Mouse (Mus musculus): ENCODE results near the gene Atrnl1. TPM values are rescaled to one million over a fixed set of nuclear protein-coding genes. Genes with fewer than 3 reads are reported as not detected.

The Atrnl1 gene
- polyA plus RNA-seq, 1 experiment: 18.6 TPM

DNA sequence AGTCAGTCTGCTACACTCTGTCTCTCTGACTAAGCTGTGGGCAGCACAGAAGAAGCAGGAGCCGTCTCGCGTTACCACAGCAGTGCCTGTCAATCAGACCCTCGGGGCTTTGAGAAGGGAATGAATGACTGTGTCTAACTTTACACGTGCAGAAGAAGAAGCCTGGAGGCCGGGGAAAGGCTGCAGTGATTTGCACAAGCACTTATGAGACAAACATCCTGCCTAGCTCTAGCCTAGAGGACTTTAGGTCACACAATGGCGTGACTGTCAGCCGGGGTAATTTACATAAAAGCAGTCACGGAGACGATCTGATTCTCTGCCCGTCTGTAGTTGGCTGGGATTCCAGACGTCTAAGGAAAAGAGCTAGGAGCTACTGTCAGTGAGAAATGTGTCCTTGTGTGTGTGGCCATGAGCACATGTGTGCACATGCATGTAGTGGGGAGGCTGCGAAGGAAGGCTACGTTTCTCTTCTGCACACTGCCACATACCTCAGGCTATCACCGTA, 450.1 kb downstream of the Atrnl1 start:
- Histone ChIP-seq H3K4me1 (ENCODE audit: control insufficient read depth, insufficient read depth, low read length) (no peaks in the 10 kb centered on the region; the same call in 1 of the 2 replicates), H3K4me3 (replicated peaks; ENCODE audit: extremely low read depth, low read depth, low read length) (no peak overlapping the region)
- TF ChIP-seq CTCF (IDR thresholded peaks at IDR 0.05; ENCODE audit: insufficient read depth, low read length) (no peak), POLR2A (IDR thresholded peaks at IDR 0.05; ENCODE audit: borderline replicate concordance, extremely low read depth, low read depth, low read length) (no peak)
- 40% methylated on average over 15 of the region's 15 CpGs for WGBS
- no peak for DNase-seq

DNA sequence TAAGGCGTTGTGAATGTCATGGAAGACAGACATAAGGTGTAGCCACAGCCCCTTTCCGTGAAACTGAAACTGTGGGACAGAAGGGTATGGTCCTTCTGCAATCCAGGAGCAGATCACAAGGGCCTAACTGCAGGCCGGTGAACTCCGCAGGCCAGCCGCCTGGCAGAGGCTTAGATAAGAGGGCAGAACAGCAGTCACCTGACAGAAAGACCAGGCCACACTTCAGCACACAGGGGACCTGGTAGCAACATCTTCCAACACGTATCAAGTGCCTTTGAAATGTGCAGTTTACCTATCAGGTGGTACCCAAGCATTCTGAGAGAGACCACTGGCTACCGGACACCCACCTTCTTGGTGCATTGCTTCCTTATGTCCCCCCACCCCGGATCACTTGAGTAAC, 451.1 kb downstream of the Atrnl1 start:
- Histone ChIP-seq H3K4me3 (replicated peaks; ENCODE audit: extremely low read depth, low read depth, low read length) (no peak overlapping the region), H3K4me1 (ENCODE audit: control insufficient read depth, insufficient read depth, low read length) (no peaks in the 10 kb centered on the region; the same call in 1 of the 2 replicates)
- 88% methylated on average over 8 of the region's 8 CpGs for WGBS
- TF ChIP-seq POLR2A (IDR thresholded peaks at IDR 0.05; ENCODE audit: borderline replicate concordance, extremely low read depth, low read depth, low read length): no peak
- TF ChIP-seq CTCF (IDR thresholded peaks at IDR 0.05; ENCODE audit: insufficient read depth, low read length): no peak
- DNase-seq: no peak

DNA sequence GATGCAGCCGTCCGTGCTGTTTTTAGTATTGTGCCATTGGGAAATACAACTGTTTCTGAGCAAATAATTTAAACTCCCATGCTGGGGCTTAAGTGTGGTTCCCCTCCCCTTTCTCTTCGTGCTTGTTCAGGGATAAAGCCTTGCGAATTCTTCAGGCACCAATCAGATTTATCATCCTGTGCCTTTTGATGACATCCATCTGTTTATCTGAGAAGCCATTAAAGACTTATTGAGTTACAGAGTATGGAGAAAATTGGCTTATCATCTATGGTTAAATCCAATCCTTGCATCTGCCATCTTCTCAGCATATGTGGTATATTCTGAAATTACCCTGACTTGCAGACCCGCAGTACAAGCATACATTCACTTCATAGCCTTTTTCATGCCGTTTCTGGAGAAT, 452.7 kb downstream of the Atrnl1 start:
- no peak overlapping the region for H3K4me3 ChIP-seq (replicated peaks; ENCODE audit: extremely low read depth, low read depth, low read length)
- TF ChIP-seq POLR2A (IDR thresholded peaks at IDR 0.05; ENCODE audit: borderline replicate concordance, extremely low read depth, low read depth, low read length) (no peak), CTCF (IDR thresholded peaks at IDR 0.05; ENCODE audit: insufficient read depth, low read length) (no peak)
- no peaks in the 10 kb centered on the region; the same call in 1 of the 2 replicates for H3K4me1 ChIP-seq (ENCODE audit: control insufficient read depth, insufficient read depth, low read length)
- no peak for DNase-seq
- 42% methylated on average over 6 of the region's 6 CpGs for WGBS

DNA sequence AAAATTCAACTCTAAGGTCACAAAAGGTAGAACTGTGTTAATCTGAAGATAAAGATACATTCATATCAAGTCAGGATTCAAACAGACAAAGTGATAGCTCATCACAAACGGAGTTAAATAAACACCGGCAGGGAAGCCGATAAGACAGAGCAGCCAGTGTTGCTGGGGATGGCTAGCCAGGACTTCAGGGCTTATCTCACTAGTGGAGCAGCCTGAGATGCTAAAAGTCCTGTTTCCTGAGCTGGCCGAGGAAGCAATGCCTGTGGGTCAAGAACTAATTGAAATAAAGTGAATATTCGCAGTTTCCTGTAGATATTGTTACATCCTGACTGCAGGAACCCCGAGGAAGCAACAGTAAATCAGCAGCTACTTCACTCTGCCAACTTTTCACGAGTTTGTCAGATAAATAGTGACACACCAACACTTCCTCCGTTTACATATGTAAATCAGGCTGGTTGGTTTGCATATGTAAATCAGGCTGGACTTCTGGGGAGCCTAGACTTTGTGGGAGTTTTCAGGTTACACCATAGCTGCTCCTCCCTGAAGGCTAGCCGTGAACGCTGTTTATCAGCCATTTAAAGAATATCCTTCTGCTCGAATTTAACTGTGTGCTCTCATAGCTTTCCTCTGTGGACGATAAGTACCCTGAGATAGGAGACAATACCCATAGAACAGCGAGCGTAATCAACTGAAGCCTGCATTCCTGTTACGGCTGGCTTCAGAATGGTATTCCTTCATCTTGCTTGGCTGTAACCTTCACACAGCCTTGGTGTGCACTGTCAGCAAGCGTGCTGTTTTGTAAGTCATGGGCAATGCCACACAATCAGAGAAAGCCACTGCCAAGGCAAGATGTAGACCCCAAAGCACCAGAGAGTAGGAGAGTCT, 453.5 kb downstream of the Atrnl1 start:
- no peaks in the 10 kb centered on the region; the same call in 1 of the 2 replicates for H3K4me1 ChIP-seq (ENCODE audit: control insufficient read depth, insufficient read depth, low read length)
- no peak overlapping the region for H3K4me3 ChIP-seq (replicated peaks; ENCODE audit: extremely low read depth, low read depth, low read length)
- whole genome bisulfite sequencing: 33% methylated on average over 16 of the region's 16 CpGs
- no peak for DNase-seq
- no peak for TF ChIP-seq CTCF (IDR thresholded peaks at IDR 0.05; ENCODE audit: insufficient read depth, low read length)
- no peak for TF ChIP-seq POLR2A (IDR thresholded peaks at IDR 0.05; ENCODE audit: borderline replicate concordance, extremely low read depth, low read depth, low read length)

DNA sequence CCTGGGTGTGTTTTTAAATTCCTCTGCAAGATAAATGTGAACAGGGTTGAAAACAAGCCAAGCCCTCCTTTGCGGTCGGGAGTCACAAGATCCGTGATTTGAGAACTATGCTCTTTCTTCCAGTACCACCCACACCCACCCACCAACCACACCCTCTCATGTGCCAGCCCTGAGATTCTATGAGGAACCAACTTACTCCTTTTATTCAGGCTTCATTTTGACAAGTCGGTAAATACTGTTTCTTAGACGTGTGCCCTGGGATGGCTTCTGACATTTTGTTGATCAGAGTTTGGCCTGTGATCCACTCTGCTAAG, 454.1 kb downstream of the Atrnl1 start:
- DNase-seq: peak; percentile 9
- no peaks in the 10 kb centered on the region; the same call in 1 of the 2 replicates for H3K4me1 ChIP-seq (ENCODE audit: control insufficient read depth, insufficient read depth, low read length)
- H3K4me3 ChIP-seq (replicated peaks; ENCODE audit: extremely low read depth, low read depth, low read length): no peak overlapping the region
- TF ChIP-seq CTCF (IDR thresholded peaks at IDR 0.05; ENCODE audit: insufficient read depth, low read length) (no peak), POLR2A (IDR thresholded peaks at IDR 0.05; ENCODE audit: borderline replicate concordance, extremely low read depth, low read depth, low read length) (no peak)
- 28% methylated on average over 5 of the region's 5 CpGs for WGBS

DNA sequence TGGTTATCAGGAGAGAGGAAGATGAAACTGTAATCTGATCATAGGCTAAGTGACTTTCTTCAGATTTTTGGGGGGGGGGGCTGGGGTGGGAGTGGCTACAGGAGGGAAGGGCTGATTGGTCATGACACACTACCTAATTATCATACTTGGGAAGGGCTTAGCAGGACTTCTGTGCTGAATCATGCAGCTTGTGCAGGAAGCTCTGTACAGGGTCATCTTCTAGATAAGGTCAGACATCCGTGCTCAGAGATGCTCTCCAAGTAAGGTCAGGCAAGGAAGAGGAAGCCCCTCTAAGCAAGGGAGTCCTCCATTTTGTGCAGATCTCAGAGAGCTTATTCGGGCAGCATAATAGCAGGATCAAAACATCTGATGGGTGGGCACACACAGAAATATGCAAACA, 454.7 kb downstream of the Atrnl1 start:
- H3K4me1 ChIP-seq (ENCODE audit: control insufficient read depth, insufficient read depth, low read length): no peaks in the 10 kb centered on the region; the same call in 1 of the 2 replicates
- no peak overlapping the region for H3K4me3 ChIP-seq (replicated peaks; ENCODE audit: extremely low read depth, low read depth, low read length)
- DNase-seq: no peak
- TF ChIP-seq POLR2A (IDR thresholded peaks at IDR 0.05; ENCODE audit: borderline replicate concordance, extremely low read depth, low read depth, low read length) (no peak), CTCF (IDR thresholded peaks at IDR 0.05; ENCODE audit: insufficient read depth, low read length) (no peak)
- 67% methylated on average over 2 of the region's 2 CpGs for WGBS

DNA sequence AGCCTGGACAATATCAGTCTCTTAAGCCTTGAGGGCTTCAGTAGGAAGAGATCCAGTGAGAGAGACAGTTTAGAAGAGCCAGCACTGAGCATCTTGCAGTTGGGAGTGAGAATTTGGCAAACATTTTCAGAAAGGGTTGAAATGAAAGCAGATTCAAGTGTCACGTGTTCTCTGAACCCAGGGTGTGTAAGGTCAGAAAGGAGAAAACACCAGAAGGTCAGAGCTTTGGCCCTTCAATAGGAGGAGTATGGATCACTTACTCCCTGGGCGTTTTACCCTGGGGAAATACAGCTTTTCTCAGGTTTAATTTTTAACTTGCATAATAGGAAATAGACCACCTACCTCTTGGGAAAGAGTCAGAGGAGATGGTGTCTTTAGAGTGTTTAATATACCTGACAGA, 457.3 kb downstream of the Atrnl1 start:
- Histone ChIP-seq H3K4me1 (ENCODE audit: control insufficient read depth, insufficient read depth, low read length) (no peaks in the 10 kb centered on the region; the same call in 1 of the 2 replicates), H3K4me3 (replicated peaks; ENCODE audit: extremely low read depth, low read depth, low read length) (no peak overlapping the region)
- no peak for DNase-seq
- TF ChIP-seq POLR2A (IDR thresholded peaks at IDR 0.05; ENCODE audit: borderline replicate concordance, extremely low read depth, low read depth, low read length) (no peak), CTCF (IDR thresholded peaks at IDR 0.05; ENCODE audit: insufficient read depth, low read length) (no peak)
- 74% methylated on average over 2 of the region's 2 CpGs for WGBS

DNA sequence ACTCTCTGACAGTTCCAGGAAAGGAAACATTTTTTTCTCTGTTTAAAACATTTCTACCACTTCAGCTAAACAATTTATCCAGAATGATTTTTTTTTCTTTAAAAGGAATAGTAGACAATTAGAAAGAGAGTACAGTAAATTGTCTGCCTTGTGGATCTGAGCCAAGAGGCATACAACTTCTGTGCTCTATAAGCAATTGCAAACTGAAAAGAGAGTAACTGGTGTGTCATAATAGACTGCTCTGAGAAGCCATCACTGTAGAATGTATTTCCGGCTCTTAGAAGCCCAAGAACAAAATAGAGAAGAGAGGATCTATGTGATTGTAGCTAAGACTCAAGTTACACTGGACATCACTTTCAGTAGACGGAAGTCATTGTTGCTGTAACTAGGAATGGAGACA, 458.1 kb downstream of the Atrnl1 start:
- Histone ChIP-seq H3K4me1 (ENCODE audit: control insufficient read depth, insufficient read depth, low read length) (no peaks in the 10 kb centered on the region; the same call in 1 of the 2 replicates), H3K4me3 (replicated peaks; ENCODE audit: extremely low read depth, low read depth, low read length) (no peak overlapping the region)
- no peak for TF ChIP-seq CTCF (IDR thresholded peaks at IDR 0.05; ENCODE audit: insufficient read depth, low read length)
- TF ChIP-seq POLR2A (IDR thresholded peaks at IDR 0.05; ENCODE audit: borderline replicate concordance, extremely low read depth, low read depth, low read length): no peak
- 76% methylated on average over 2 of the region's 2 CpGs for WGBS
- DNase-seq: no peak

DNA sequence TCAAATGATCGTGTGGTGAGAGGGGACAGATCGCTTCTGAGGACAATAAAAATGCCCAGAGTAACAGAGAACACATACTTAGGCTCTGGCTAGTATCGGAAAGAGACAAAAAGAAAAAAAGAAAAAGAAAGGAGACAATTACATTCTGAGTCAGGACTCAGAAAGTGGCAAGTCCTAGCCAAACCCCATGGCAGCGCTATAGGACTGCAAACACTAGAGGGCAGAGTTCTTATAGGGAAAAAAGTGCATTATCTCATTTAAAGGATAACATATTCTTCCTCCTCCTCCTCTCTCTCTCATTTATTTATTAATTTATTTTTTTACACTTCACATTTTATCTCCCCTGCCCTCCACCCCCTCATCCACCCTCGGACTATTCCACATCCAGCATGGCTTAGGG, 461.6 kb downstream of the Atrnl1 start:
- TF ChIP-seq POLR2A (IDR thresholded peaks at IDR 0.05; ENCODE audit: borderline replicate concordance, extremely low read depth, low read depth, low read length) (no peak), CTCF (IDR thresholded peaks at IDR 0.05; ENCODE audit: insufficient read depth, low read length) (0 out of 2 replicates have a peak, but pooled peaks have one; percentile 5)
- WGBS: 81% methylated on average over 5 of the region's 5 CpGs
- Histone ChIP-seq H3K4me3 (replicated peaks; ENCODE audit: extremely low read depth, low read depth, low read length) (no peak overlapping the region), H3K4me1 (ENCODE audit: control insufficient read depth, insufficient read depth, low read length) (no peaks in the 10 kb centered on the region)
- no peak for DNase-seq

DNA sequence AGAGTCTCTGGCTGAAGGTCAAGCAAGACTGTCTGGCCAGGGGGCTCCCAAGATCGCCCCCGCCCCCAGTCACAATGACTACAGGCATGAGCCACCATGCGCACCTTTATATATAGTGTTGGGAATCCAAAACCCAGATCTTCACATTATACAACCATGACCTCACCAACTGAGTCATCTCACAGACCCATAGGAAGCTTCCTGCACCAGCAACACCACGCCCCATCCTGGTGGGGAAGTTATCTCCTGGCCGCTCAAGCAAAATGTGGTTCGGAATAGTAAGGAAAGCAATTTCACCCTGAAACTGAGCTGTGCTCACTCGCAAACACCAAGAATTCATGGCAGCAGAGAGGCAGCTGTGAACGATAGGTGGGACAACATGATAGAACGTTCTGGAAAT, 462.0 kb downstream of the Atrnl1 start:
- DNase-seq: no peak
- 86% methylated on average over 9 of the region's 9 CpGs for WGBS
- TF ChIP-seq CTCF (IDR thresholded peaks at IDR 0.05; ENCODE audit: insufficient read depth, low read length) (no peak), POLR2A (IDR thresholded peaks at IDR 0.05; ENCODE audit: borderline replicate concordance, extremely low read depth, low read depth, low read length) (no peak)

More for the DNA sequence above, 462.0 kb downstream of the Atrnl1 start:
- Histone ChIP-seq H3K4me3 (replicated peaks; ENCODE audit: extremely low read depth, low read depth, low read length) (no peak overlapping the region), H3K4me1 (ENCODE audit: control insufficient read depth, insufficient read depth, low read length) (no peaks in the 10 kb centered on the region)
